Mouse (Mus musculus) mouse trophoblast stem cell (cell line): ENCODE measurements around the gene Atxn7.
"Not testable (repeated sequence)": the region's sequence is repeated elsewhere in the genome, so short reads cannot be mapped to it uniquely, and the experiment has no call there.

ENCODE experiments used
- in situ Hi-C, 2 experiments: fragments of 300-500 bp; cut with MseI, MboI; formaldehyde crosslinking; loops; 2 replicates in 1 of 2; 3 replicates in 1 of 2; pipeline ENCODE4 v1.15.1; 2025

Gene Atxn7

GRCm38 (mm10) chr14:13961401-13962112 lies at the start of gene Atxn7, which contains the start of gene Thoc7:
Atxn7 (plus strand) TSS chr14:13961440.
Thoc7 (minus strand) TSS chr14:13961852.
- in situ Hi-C loops, result no loop called here

- in situ Hi-C loops, result loop anchor here (5.0 to 10.0 kb wide), 2 partner anchors 557 to 560 kb away; no protein-coding TSS in a partner anchor
Observed at GRCm38 (mm10) chr14:13914387-13915082, 46.7 kb upstream of the Atxn7 start, which contains the start of gene Gm281. Gm281 (minus strand) TSS chr14:13914478.

GRCm38 (mm10) chr14:13915207-13915606 lies 46.0 kb upstream of the Atxn7 start:
- in situ Hi-C loops, result loop anchor here (5.0 to 10.0 kb wide), 2 partner anchors 558 to 560 kb away; no protein-coding TSS in a partner anchor

GRCm38 (mm10) chr14:13917208-13917607 lies 44.0 kb upstream of the Atxn7 start:
- in situ Hi-C loops, result loop anchor here (5.0 to 10.0 kb wide), 2 partner anchors 560 to 562 kb away; no protein-coding TSS in a partner anchor

GRCm38 (mm10) chr14:13917630-13918029 lies 43.6 kb upstream of the Atxn7 start:
- in situ Hi-C loops, result loop anchor here (5.0 to 10.0 kb wide), 2 partner anchors 560 to 563 kb away; no protein-coding TSS in a partner anchor

- in situ Hi-C loops, result no loop called here
Observed at GRCm38 (mm10) chr14:13933290-13934051, 27.8 kb upstream of the Atxn7 start.

- in situ Hi-C loops, result no loop called here
Observed at GRCm38 (mm10) chr14:13934052-13934371, 27.2 kb upstream of the Atxn7 start.

- in situ Hi-C loops, result no loop called here
Observed at GRCm38 (mm10) chr14:13944686-13945085, 16.6 kb upstream of the Atxn7 start.

- in situ Hi-C loops, result no loop called here
Observed at GRCm38 (mm10) chr14:13948345-13948744, 12.9 kb upstream of the Atxn7 start.

- in situ Hi-C loops, result no loop called here
Observed at GRCm38 (mm10) chr14:13950401-13950800, 10.8 kb upstream of the Atxn7 start.

GRCm38 (mm10) chr14:13952151-13952550 lies 9.1 kb upstream of the Atxn7 start:
- in situ Hi-C loops, result not testable (repeated sequence)

GRCm38 (mm10) chr14:13960079-13960478 lies 1.2 kb upstream of the Atxn7 start:
- in situ Hi-C loops, result no loop called here

- in situ Hi-C loops, result no loop called here
Observed at GRCm38 (mm10) chr14:13960482-13961325, 536 bp upstream of the Atxn7 start.

- in situ Hi-C loops, result no loop called here
Observed at GRCm38 (mm10) chr14:13962476-13962875, 1.2 kb downstream of the Atxn7 start.

GRCm38 (mm10) chr14:13963527-13963926 lies 2.3 kb downstream of the Atxn7 start:
- in situ Hi-C loops, result no loop called here

GRCm38 (mm10) chr14:13967607-13968006 lies 6.4 kb downstream of the Atxn7 start:
- in situ Hi-C loops, result no loop called here

GRCm38 (mm10) chr14:13968476-13968875 lies 7.2 kb downstream of the Atxn7 start:
- in situ Hi-C loops, result no loop called here

- in situ Hi-C loops, result no loop called here
Observed at GRCm38 (mm10) chr14:13970513-13970912, 9.3 kb downstream of the Atxn7 start.

- in situ Hi-C loops, result no loop called here
Observed at GRCm38 (mm10) chr14:13971644-13972234, 10.5 kb downstream of the Atxn7 start.

GRCm38 (mm10) chr14:13977498-13977897 lies 16.3 kb downstream of the Atxn7 start:
- in situ Hi-C loops, result no loop called here

- in situ Hi-C loops, result loop anchor here in 1 of 2 experiments (10.0 kb wide), 1 partner anchor 114 kb away; no protein-coding TSS in a partner anchor
Observed at GRCm38 (mm10) chr14:13981286-13981685, 20.0 kb downstream of the Atxn7 start.
